30 mouse cellular contexts compared by ENCODE assay signal in genomic region chr5:113600803-113601202, GRCm38 (mm10). TPM values are rescaled to one million over a fixed set of nuclear protein-coding genes. Genes with fewer than 3 reads are reported as not detected.
DNase-seq lines count a peak whose midpoint lies in the region; ATAC-seq and TF ChIP-seq lines count a peak whose summit lies in the region.
"Had no signal": no experiment of that assay in that cellular context is flagged by ENCODE, and none has a peak within 500 bp of the region (broad histone marks: within the 10 kb centered on the region; RNA-seq: fewer than 3 reads in every experiment).

No protein-coding gene starts in this region.

- H3K9ac ChIP-seq in hindbrain, embryonic 12.5 days = no peak overlapping the region
- H3K9ac ChIP-seq in hindbrain, postnatal 0 days (replicated peaks; ENCODE audit: low read length) = no peak overlapping the region
- H3K9ac ChIP-seq in midbrain, embryonic 14.5 days (replicated peaks; ENCODE audit: low read length) = no peak overlapping the region
- no peak overlapping the region for H3K9ac ChIP-seq in midbrain, embryonic 16.5 days (ENCODE audit: low read depth, low read length)
- no peak overlapping the region for H3K9ac ChIP-seq in embryonic facial prominence, embryonic 14.5 days (ENCODE audit: low read depth, low read length)
- no peak overlapping the region for H3K9ac ChIP-seq in neural tube, embryonic 15.5 days (replicated peaks)
- H3K9ac ChIP-seq: forebrain, embryonic 15.5 days; heart, embryonic 12.5 days; kidney, embryonic 15.5 days; limb, embryonic 12.5 days; liver, embryonic 15.5 days; lung, embryonic 14.5 days; neural tube, embryonic 12.5 days had no signal

- 76% methylated on average over 4 of the region's 4 CpGs for WGBS in hindbrain, embryonic 12.5 days
- WGBS in hindbrain, postnatal 0 days = 64% methylated on average over 4 of the region's 4 CpGs
- WGBS in midbrain, embryonic 14.5 days = 59% methylated on average over 4 of the region's 4 CpGs
- 60% methylated on average over 4 of the region's 4 CpGs for WGBS in midbrain, embryonic 16.5 days
- WGBS in embryonic facial prominence, embryonic 14.5 days = 43% methylated on average over 4 of the region's 4 CpGs
- 44% methylated on average over 4 of the region's 4 CpGs for WGBS in neural tube, embryonic 15.5 days

- H3K36me3 ChIP-seq in hindbrain, embryonic 12.5 days = no peaks in the 10 kb centered on the region
- H3K36me3 ChIP-seq in hindbrain, postnatal 0 days (ENCODE audit: insufficient read depth, low read length) = no peaks in the 10 kb centered on the region
- H3K36me3 ChIP-seq in midbrain, embryonic 14.5 days (ENCODE audit: control insufficient read depth, insufficient read depth, low read length) = no peaks in the 10 kb centered on the region
- H3K36me3 ChIP-seq in midbrain, embryonic 16.5 days (ENCODE audit: control insufficient read depth, insufficient read depth, low read length) = no peaks in the 10 kb centered on the region
- no peaks in the 10 kb centered on the region for H3K36me3 ChIP-seq in embryonic facial prominence, embryonic 14.5 days (ENCODE audit: control insufficient read depth, insufficient read depth, low read length)
- no peaks in the 10 kb centered on the region for H3K36me3 ChIP-seq in neural tube, embryonic 15.5 days
- H3K36me3 ChIP-seq: forebrain, embryonic 15.5 days; heart, embryonic 12.5 days; kidney, embryonic 15.5 days; limb, embryonic 12.5 days; liver, embryonic 15.5 days; neural tube, embryonic 12.5 days had no signal

- no peak for TF ChIP-seq CTCF in hindbrain, postnatal 0 days (IDR thresholded peaks at IDR 0.05; ENCODE audit: low read depth)

- no peak; the same call in 1 of the 2 replicates for ATAC-seq in hindbrain, embryonic 12.5 days (ENCODE audit: low FRiP score)
- ATAC-seq in hindbrain, postnatal 0 days = no peak
- ATAC-seq in midbrain, embryonic 14.5 days (ENCODE audit: low FRiP score, low TSS enrichment) = no peak
- no peak for ATAC-seq in midbrain, embryonic 16.5 days
- ATAC-seq in embryonic facial prominence, embryonic 14.5 days (ENCODE audit: low read depth) = 0 out of 2 replicates have a peak, but pooled peaks have one; percentile 15
- peak; percentile 29; the same call in 1 of the 2 replicates for ATAC-seq in neural tube, embryonic 15.5 days (ENCODE audit: low FRiP score)
- ATAC-seq: forebrain, embryonic 15.5 days; Patski had no signal

- H3K4me3 ChIP-seq in hindbrain, embryonic 12.5 days = no peak overlapping the region
- H3K4me3 ChIP-seq in hindbrain, postnatal 0 days (ENCODE audit: low read length) = no peak overlapping the region
- H3K4me3 ChIP-seq in midbrain, embryonic 14.5 days (replicated peaks; ENCODE audit: low read depth, low read length) = no peak overlapping the region
- no peak overlapping the region for H3K4me3 ChIP-seq in midbrain, embryonic 16.5 days (ENCODE audit: low read depth, low read length)
- H3K4me3 ChIP-seq in embryonic facial prominence, embryonic 14.5 days (ENCODE audit: low read depth, low read length) = no peak overlapping the region
- no peak overlapping the region for H3K4me3 ChIP-seq in neural tube, embryonic 15.5 days (replicated peaks)
- H3K4me3 ChIP-seq: forebrain, embryonic 15.5 days; gastrocnemius, adult 2 months; heart, embryonic 12.5 days; kidney, embryonic 15.5 days; limb, embryonic 12.5 days; liver, embryonic 15.5 days; neural tube, embryonic 12.5 days had no signal

- H3K27ac ChIP-seq in hindbrain, embryonic 12.5 days = peak overlapping the region; percentile 52; the same call in 1 of the 2 replicates
- H3K27ac ChIP-seq in hindbrain, postnatal 0 days = no peak overlapping the region
- 0 out of 2 replicates have a peak overlapping the region, but pooled peaks have one; percentile 32 for H3K27ac ChIP-seq in midbrain, embryonic 14.5 days (replicated peaks; ENCODE audit: low read depth, low read length)
- H3K27ac ChIP-seq in midbrain, embryonic 16.5 days (ENCODE audit: low read length) = no peak overlapping the region
- H3K27ac ChIP-seq in embryonic facial prominence, embryonic 14.5 days (replicated peaks; ENCODE audit: low read depth, low read length) = peak overlapping the region; percentile 18; the same call in 1 of the 2 replicates
- peak overlapping the region; percentile 69 for H3K27ac ChIP-seq in neural tube, embryonic 15.5 days (replicated peaks)
- H3K27ac ChIP-seq: forebrain, embryonic 15.5 days; gastrocnemius, adult 2 months; kidney, embryonic 15.5 days; limb, embryonic 12.5 days; liver, embryonic 15.5 days; neural tube, embryonic 12.5 days had no signal

- DNase-seq in hindbrain, postnatal 0 days (ENCODE audit: low spot score) = no peak
- DNase-seq in midbrain, embryonic 14.5 days = no peak
- peak; percentile 54 for DNase-seq in embryonic facial prominence, embryonic 14.5 days (ENCODE audit: low spot score)
- DNase-seq in thymus, postnatal 14 days = no peak
- DNase-seq: cerebellum, adult 11 months; cerebellum, adult 9-10 months; cerebellum, postnatal 36 days; embryo, embryonic 11 days; gastrocnemius, adult 2 months; gastrocnemius, postnatal 36 days; heart, adult 18-20 months; heart, postnatal 4 days; kidney, adult 18-20 months; kidney, postnatal 25 days; lung, embryonic 14.5 days; lung, postnatal 14 days; retina, postnatal 1 day; right cerebral cortex, postnatal 14 days; thymus, postnatal 25 days had no signal

- H3K4me1 ChIP-seq in hindbrain, embryonic 12.5 days = no peaks in the 10 kb centered on the region
- H3K4me1 ChIP-seq in hindbrain, postnatal 0 days (ENCODE audit: insufficient read depth, low read length) = no peaks in the 10 kb centered on the region
- H3K4me1 ChIP-seq in midbrain, embryonic 14.5 days (ENCODE audit: control insufficient read depth, insufficient read depth, low read length) = peaks cover 6% of the 10 kb centered on the region; the same call in 1 of the 2 replicates
- H3K4me1 ChIP-seq in midbrain, embryonic 16.5 days (ENCODE audit: control insufficient read depth, insufficient read depth, low read length) = no peaks in the 10 kb centered on the region; the same call in 1 of the 2 replicates
- no peaks in the 10 kb centered on the region; the same call in 1 of the 2 replicates for H3K4me1 ChIP-seq in embryonic facial prominence, embryonic 14.5 days (ENCODE audit: control insufficient read depth, insufficient read depth, low read length)
- peaks cover 23% of the 10 kb centered on the region for H3K4me1 ChIP-seq in neural tube, embryonic 15.5 days
- H3K4me1 ChIP-seq: heart, embryonic 12.5 days; limb, embryonic 12.5 days; liver, embryonic 15.5 days; neural tube, embryonic 12.5 days had no signal

- no peak overlapping the region for H3K4me2 ChIP-seq in hindbrain, embryonic 12.5 days (replicated peaks)
- no peak overlapping the region for H3K4me2 ChIP-seq in hindbrain, postnatal 0 days (ENCODE audit: low read depth, low read length)
- no peak overlapping the region for H3K4me2 ChIP-seq in midbrain, embryonic 14.5 days (ENCODE audit: low read length)
- no peak overlapping the region for H3K4me2 ChIP-seq in midbrain, embryonic 16.5 days (ENCODE audit: low read length)
- no peak overlapping the region for H3K4me2 ChIP-seq in embryonic facial prominence, embryonic 14.5 days (ENCODE audit: low read depth, low read length)
- H3K4me2 ChIP-seq in neural tube, embryonic 15.5 days = no peak overlapping the region
- H3K4me2 ChIP-seq: forebrain, embryonic 15.5 days; heart, embryonic 12.5 days; kidney, embryonic 15.5 days; limb, embryonic 12.5 days; liver, embryonic 15.5 days; lung, embryonic 14.5 days; neural tube, embryonic 12.5 days had no signal

- no peaks in the 10 kb centered on the region for H3K9me3 ChIP-seq in hindbrain, embryonic 12.5 days (replicated peaks)
- no peaks in the 10 kb centered on the region for H3K9me3 ChIP-seq in hindbrain, postnatal 0 days (ENCODE audit: low read length)
- H3K9me3 ChIP-seq in midbrain, embryonic 14.5 days (ENCODE audit: control insufficient read depth, low read length) = no peaks in the 10 kb centered on the region
- no peaks in the 10 kb centered on the region for H3K9me3 ChIP-seq in midbrain, embryonic 16.5 days (replicated peaks; ENCODE audit: control insufficient read depth, low read length, poor library complexity, severe bottlenecking)
- H3K9me3 ChIP-seq in embryonic facial prominence, embryonic 14.5 days (ENCODE audit: control insufficient read depth, low read length) = no peaks in the 10 kb centered on the region
- H3K9me3 ChIP-seq in neural tube, embryonic 15.5 days (replicated peaks) = no peaks in the 10 kb centered on the region
- H3K9me3 ChIP-seq: forebrain, embryonic 15.5 days; kidney, embryonic 15.5 days; liver, embryonic 15.5 days; neural tube, embryonic 12.5 days had no signal

- H3K27me3 ChIP-seq in hindbrain, embryonic 12.5 days = no peaks in the 10 kb centered on the region
- no peaks in the 10 kb centered on the region for H3K27me3 ChIP-seq in hindbrain, postnatal 0 days (ENCODE audit: insufficient read depth, low read length)
- H3K27me3 ChIP-seq in midbrain, embryonic 14.5 days (ENCODE audit: control insufficient read depth, insufficient read depth, low read length) = no peaks in the 10 kb centered on the region
- no peaks in the 10 kb centered on the region for H3K27me3 ChIP-seq in midbrain, embryonic 16.5 days (ENCODE audit: control insufficient read depth, insufficient read depth, low read depth, low read length)
- H3K27me3 ChIP-seq in embryonic facial prominence, embryonic 14.5 days (replicated peaks; ENCODE audit: control insufficient read depth, insufficient read depth, low read length) = no peaks in the 10 kb centered on the region
- H3K27me3 ChIP-seq in neural tube, embryonic 15.5 days (replicated peaks) = no peaks in the 10 kb centered on the region
- H3K27me3 ChIP-seq: forebrain, embryonic 15.5 days; heart, embryonic 12.5 days; kidney, embryonic 15.5 days; limb, embryonic 12.5 days; liver, embryonic 15.5 days; neural tube, embryonic 12.5 days; Patski had no signal

RNA-seq across cellular contexts. Expression of gene Cmklr1, which starts 49.4 kb away (rescaled TPM):
- 2.0 and 2.1 TPM in 2 replicates for polyA plus RNA-seq in hindbrain, embryonic 12.5 days (2016; fragmentation: Nextera tagmentation; extraction: Ambion mirVana)
- 4.8 and 9.7 TPM in 2 replicates for total RNA-seq in hindbrain, postnatal 0 days (2014; rRNA removed)
- polyA plus RNA-seq in hindbrain, postnatal 0 days (2015; fragmentation: Nextera tagmentation; extraction: Ambion mirVana) = 0.91 and 1.6 TPM in 2 replicates
- 1.2 and 2.1 TPM in 2 replicates for polyA plus RNA-seq in midbrain, embryonic 14.5 days (2014; fragmentation: Nextera tagmentation; extraction: Ambion mirVana)
- 1.2 and 1.3 TPM in 2 replicates for polyA plus RNA-seq in midbrain, embryonic 16.5 days (2015; fragmentation: Nextera tagmentation; extraction: Ambion mirVana)
- polyA plus RNA-seq in embryonic facial prominence, embryonic 14.5 days (2014; fragmentation: Nextera tagmentation; extraction: Ambion mirVana) = 4.6 and 7.8 TPM in 2 replicates
- polyA plus RNA-seq in neural tube, embryonic 15.5 days (2015; fragmentation: Nextera tagmentation; extraction: Ambion mirVana) = 2.9 and 3.2 TPM in 2 replicates
- total RNA-seq: MEL had no signal
- polyA plus RNA-seq: Patski had no signal

Comparison
In these comparisons a context has a peak if more than half of its experiments do, and no peak if none do; other contexts are left out.
1. H3K27ac ChIP-seq: peak in hindbrain, embryonic 12.5 days (single experiment), midbrain, embryonic 14.5 days (single experiment), embryonic facial prominence, embryonic 14.5 days (single experiment) and neural tube, embryonic 15.5 days (single experiment); none in hindbrain, postnatal 0 days (single experiment) and midbrain, embryonic 16.5 days (single experiment).
2. ATAC-seq: peak in embryonic facial prominence, embryonic 14.5 days (single experiment) and neural tube, embryonic 15.5 days (single experiment); none in hindbrain, embryonic 12.5 days (single experiment), hindbrain, postnatal 0 days (single experiment), midbrain, embryonic 14.5 days (single experiment) and midbrain, embryonic 16.5 days (single experiment).